Mouse (Mus musculus): ENCODE measurements around the gene Rhob. TPM values are rescaled to one million over a fixed set of nuclear protein-coding genes. Genes with fewer than 3 reads are reported as not detected.

Rhob gene
- polyA plus RNA-seq, 1 experiment from 2014 or later: 109 TPM

GRCm38 (mm10) chr12:8470962-8471361, 28.8 kb downstream of the Rhob start:
- Histone ChIP-seq H3K36me3 (ENCODE audit: control insufficient read depth, insufficient read depth, low read length) (no peaks in the 10 kb centered on the region), H3K9ac (replicated peaks; ENCODE audit: low read depth, low read length) (no peak overlapping the region), H3K27ac (ENCODE audit: low read depth, low read length) (no peak overlapping the region), H3K4me2 (ENCODE audit: low read depth, low read length) (no peak overlapping the region), H3K4me3 (ENCODE audit: low read depth, low read length) (no peak overlapping the region), H3K27me3 (ENCODE audit: control insufficient read depth, insufficient read depth, low read length) (no peaks in the 10 kb centered on the region), H3K9me3 (ENCODE audit: control insufficient read depth, low read length) (no peaks in the 10 kb centered on the region), H3K4me1 (ENCODE audit: control insufficient read depth, insufficient read depth, low read length) (peaks cover 5% of the 10 kb centered on the region; the same call in 1 of the 2 replicates)
- no peak for ATAC-seq (ENCODE audit: low read depth)
- 88% methylated on average over 2 of the region's 2 CpGs for WGBS

GRCm38 (mm10) chr12:8469742-8470494, 29.9 kb downstream of the Rhob start:
- Histone ChIP-seq H3K4me3 (ENCODE audit: low read depth, low read length) (no peak overlapping the region), H3K27me3 (ENCODE audit: control insufficient read depth, insufficient read depth, low read length) (no peaks in the 10 kb centered on the region), H3K9ac (replicated peaks; ENCODE audit: low read depth, low read length) (no peak overlapping the region), H3K9me3 (ENCODE audit: control insufficient read depth, low read length) (no peaks in the 10 kb centered on the region), H3K4me2 (ENCODE audit: low read depth, low read length) (no peak overlapping the region), H3K36me3 (ENCODE audit: control insufficient read depth, insufficient read depth, low read length) (no peaks in the 10 kb centered on the region), H3K27ac (ENCODE audit: low read depth, low read length) (no peak overlapping the region), H3K4me1 (ENCODE audit: control insufficient read depth, insufficient read depth, low read length) (peaks cover 5% of the 10 kb centered on the region; the same call in 1 of the 2 replicates)
- no peak for ATAC-seq (ENCODE audit: low read depth)
- WGBS: 82% methylated on average over 25 of the region's 25 CpGs

- Histone ChIP-seq H3K27me3 (ENCODE audit: control insufficient read depth, insufficient read depth, low read length) (no peaks in the 10 kb centered on the region), H3K27ac (ENCODE audit: low read depth, low read length) (no peak overlapping the region), H3K4me2 (ENCODE audit: low read depth, low read length) (no peak overlapping the region), H3K36me3 (ENCODE audit: control insufficient read depth, insufficient read depth, low read length) (no peaks in the 10 kb centered on the region), H3K4me1 (ENCODE audit: control insufficient read depth, insufficient read depth, low read length) (0 out of 2 replicates have a peak, but pooled peaks cover 2% of the 10 kb centered on the region), H3K9me3 (ENCODE audit: control insufficient read depth, low read length) (no peaks in the 10 kb centered on the region), H3K4me3 (ENCODE audit: low read depth, low read length) (no peak overlapping the region), H3K9ac (replicated peaks; ENCODE audit: low read depth, low read length) (no peak overlapping the region)
- ATAC-seq (ENCODE audit: low read depth): no peak
Observed at GRCm38 (mm10) chr12:8468221-8468865, 31.5 kb downstream of the Rhob start.

- WGBS: 55% methylated on average over 12 of the region's 12 CpGs
- H3K9me3 ChIP-seq (ENCODE audit: control insufficient read depth, low read length): no peaks in the 10 kb centered on the region
- H3K36me3 ChIP-seq (ENCODE audit: control insufficient read depth, insufficient read depth, low read length): no peaks in the 10 kb centered on the region
- H3K27me3 ChIP-seq (ENCODE audit: control insufficient read depth, insufficient read depth, low read length): no peaks in the 10 kb centered on the region
- no peak overlapping the region for H3K27ac ChIP-seq (ENCODE audit: low read depth, low read length)
- H3K4me2 ChIP-seq (ENCODE audit: low read depth, low read length): no peak overlapping the region
- H3K9ac ChIP-seq (replicated peaks; ENCODE audit: low read depth, low read length): no peak overlapping the region
- no peak overlapping the region for H3K4me3 ChIP-seq (ENCODE audit: low read depth, low read length)
- no peaks in the 10 kb centered on the region for H3K4me1 ChIP-seq (ENCODE audit: control insufficient read depth, insufficient read depth, low read length)
- ATAC-seq (ENCODE audit: low read depth): peak; percentile 51; the same call in 1 of the 2 replicates
Observed at GRCm38 (mm10) chr12:8467029-8467924, 32.5 kb downstream of the Rhob start.

- Histone ChIP-seq H3K36me3 (ENCODE audit: control insufficient read depth, insufficient read depth, low read length) (no peaks in the 10 kb centered on the region), H3K9me3 (ENCODE audit: control insufficient read depth, low read length) (no peaks in the 10 kb centered on the region), H3K4me2 (ENCODE audit: low read depth, low read length) (no peak overlapping the region), H3K9ac (replicated peaks; ENCODE audit: low read depth, low read length) (no peak overlapping the region), H3K4me3 (ENCODE audit: low read depth, low read length) (no peak overlapping the region), H3K4me1 (ENCODE audit: control insufficient read depth, insufficient read depth, low read length) (no peaks in the 10 kb centered on the region), H3K27me3 (ENCODE audit: control insufficient read depth, insufficient read depth, low read length) (no peaks in the 10 kb centered on the region), H3K27ac (ENCODE audit: low read depth, low read length) (no peak overlapping the region)
- ATAC-seq (ENCODE audit: low read depth): no peak
- 84% methylated on average over 3 of the region's 3 CpGs for WGBS
Observed at GRCm38 (mm10) chr12:8465680-8466079, 34.1 kb downstream of the Rhob start.

- 87% methylated on average over 5 of the region's 5 CpGs for WGBS
- no peak overlapping the region for H3K4me3 ChIP-seq (ENCODE audit: low read depth, low read length)
- ATAC-seq (ENCODE audit: low read depth): no peak
- no peaks in the 10 kb centered on the region for H3K36me3 ChIP-seq (ENCODE audit: control insufficient read depth, insufficient read depth, low read length)
- H3K4me1 ChIP-seq (ENCODE audit: control insufficient read depth, insufficient read depth, low read length): no peaks in the 10 kb centered on the region
- H3K27ac ChIP-seq (ENCODE audit: low read depth, low read length): no peak overlapping the region
- no peak overlapping the region for H3K4me2 ChIP-seq (ENCODE audit: low read depth, low read length)
- H3K9me3 ChIP-seq (ENCODE audit: control insufficient read depth, low read length): no peaks in the 10 kb centered on the region
- H3K9ac ChIP-seq (replicated peaks; ENCODE audit: low read depth, low read length): no peak overlapping the region
- no peaks in the 10 kb centered on the region for H3K27me3 ChIP-seq (ENCODE audit: control insufficient read depth, insufficient read depth, low read length)
Observed at GRCm38 (mm10) chr12:8464961-8465360, 34.8 kb downstream of the Rhob start.

GRCm38 (mm10) chr12:8463599-8464160, 36.1 kb downstream of the Rhob start:
- WGBS: 23% methylated on average over 3 of the region's 3 CpGs
- no peaks in the 10 kb centered on the region for H3K27me3 ChIP-seq (ENCODE audit: control insufficient read depth, insufficient read depth, low read length)

GRCm38 (mm10) chr12:8462533-8462932, 37.3 kb downstream of the Rhob start:
- Histone ChIP-seq H3K27me3 (ENCODE audit: control insufficient read depth, insufficient read depth, low read length) (no peaks in the 10 kb centered on the region), H3K36me3 (ENCODE audit: control insufficient read depth, insufficient read depth, low read length) (no peaks in the 10 kb centered on the region), H3K4me2 (ENCODE audit: low read depth, low read length) (no peak overlapping the region), H3K9me3 (ENCODE audit: control insufficient read depth, low read length) (no peaks in the 10 kb centered on the region), H3K4me3 (ENCODE audit: low read depth, low read length) (no peak overlapping the region), H3K9ac (replicated peaks; ENCODE audit: low read depth, low read length) (no peak overlapping the region), H3K27ac (ENCODE audit: low read depth, low read length) (no peak overlapping the region), H3K4me1 (ENCODE audit: control insufficient read depth, insufficient read depth, low read length) (no peaks in the 10 kb centered on the region)
- ATAC-seq (ENCODE audit: low read depth): no peak
- 94% methylated on average over 5 of the region's 5 CpGs for WGBS

More at GRCm38 (mm10) chr12:8463599-8464160, 36.1 kb downstream of the Rhob start:
- H3K9ac ChIP-seq (replicated peaks; ENCODE audit: low read depth, low read length): no peak overlapping the region
- no peak overlapping the region for H3K4me3 ChIP-seq (ENCODE audit: low read depth, low read length)
- H3K27ac ChIP-seq (ENCODE audit: low read depth, low read length): no peak overlapping the region
- H3K9me3 ChIP-seq (ENCODE audit: control insufficient read depth, low read length): no peaks in the 10 kb centered on the region
- no peak for ATAC-seq (ENCODE audit: low read depth)
- no peak overlapping the region for H3K4me2 ChIP-seq (ENCODE audit: low read depth, low read length)
- H3K36me3 ChIP-seq (ENCODE audit: control insufficient read depth, insufficient read depth, low read length): no peaks in the 10 kb centered on the region
- no peaks in the 10 kb centered on the region for H3K4me1 ChIP-seq (ENCODE audit: control insufficient read depth, insufficient read depth, low read length)
